Comparison of ENCODE assay signal across 16 mouse cellular contexts in genomic region chr1:61146222-61146723, GRCm38 (mm10).
DNase-seq lines count a peak whose midpoint lies in the region; ATAC-seq and TF ChIP-seq lines count a peak whose summit lies in the region.
"Had no signal": no experiment of that assay in that cellular context is flagged by ENCODE, and none has a peak within 500 bp of the region (broad histone marks: within the 10 kb centered on the region; RNA-seq: fewer than 3 reads in every experiment).

No protein-coding gene starts in this region.

- ATAC-seq in forebrain, embryonic 12.5 days (ENCODE audit: low FRiP score), result peak; percentile 81
- ATAC-seq in hindbrain, embryonic 15.5 days (ENCODE audit: low FRiP score, low read depth), result peak; percentile 42; the same call in 1 of the 2 replicates
- ATAC-seq in erythroblast, adult 5-6 weeks (replicated peaks; ENCODE audit: low FRiP score, poor library complexity, severe bottlenecking), result no peak
- ATAC-seq: Patski had no signal

- no peak overlapping the region for H3K4me2 ChIP-seq in forebrain, embryonic 12.5 days
- no peak overlapping the region for H3K4me2 ChIP-seq in hindbrain, embryonic 15.5 days
- H3K4me2 ChIP-seq: liver, embryonic 11.5 days; midbrain, embryonic 13.5 days had no signal

- peak overlapping the region; percentile 33 for H3K27ac ChIP-seq in heart, adult 2 months
- H3K27ac ChIP-seq in forebrain, embryonic 12.5 days, result 0 out of 2 replicates have a peak overlapping the region, but pooled peaks have one; percentile 53
- no peak overlapping the region for H3K27ac ChIP-seq in hindbrain, embryonic 15.5 days (replicated peaks)
- H3K27ac ChIP-seq: left cerebral cortex, adult 2 months had no signal

- peak in 1 of 2 experiments; percentile 29 for DNase-seq in heart, adult 2 months
- no peak for DNase-seq in heart, postnatal 4 days
- peak; percentile 54 for DNase-seq in Muller cell, postnatal 12 days (ENCODE audit: inconsistent ontology term)
- no peak for DNase-seq in embryo, embryonic 10 days (ENCODE audit: low spot score)
- no peak for DNase-seq in urinary bladder, postnatal 14 days (ENCODE audit: low spot score)
- DNase-seq: adrenal gland, postnatal 10 days; kidney, postnatal 10 days; lung, postnatal 10 days; thymus, postnatal 36 days had no signal

- no peaks in the 10 kb centered on the region for H3K27me3 ChIP-seq in heart, adult 2 months (ENCODE audit: control insufficient read depth, insufficient read depth, low read length)
- H3K27me3 ChIP-seq in forebrain, embryonic 12.5 days, result peaks cover 10% of the 10 kb centered on the region
- no peaks in the 10 kb centered on the region for H3K27me3 ChIP-seq in hindbrain, embryonic 15.5 days
- H3K27me3 ChIP-seq: midbrain, embryonic 13.5 days had no signal

- no peaks in the 10 kb centered on the region for H3K9me3 ChIP-seq in forebrain, embryonic 12.5 days
- no peaks in the 10 kb centered on the region for H3K9me3 ChIP-seq in hindbrain, embryonic 15.5 days
- H3K9me3 ChIP-seq: midbrain, embryonic 13.5 days had no signal

- TF ChIP-seq CTCF in heart, adult 2 months (IDR thresholded peaks at IDR 0.05), result no peak

- no peak overlapping the region for H3K4me3 ChIP-seq in heart, adult 2 months
- no peak overlapping the region for H3K4me3 ChIP-seq in forebrain, embryonic 12.5 days (replicated peaks)
- H3K4me3 ChIP-seq in hindbrain, embryonic 15.5 days, result no peak overlapping the region
- H3K4me3 ChIP-seq: left cerebral cortex, adult 2 months; midbrain, embryonic 13.5 days had no signal

- 35% methylated on average over 3 of the region's 3 CpGs for WGBS in heart, adult 2 months
- WGBS in forebrain, embryonic 12.5 days, result 20% methylated on average over 3 of the region's 3 CpGs
- 17% methylated on average over 3 of the region's 3 CpGs for WGBS in hindbrain, embryonic 15.5 days

- H3K9ac ChIP-seq in heart, adult 2 months (ENCODE audit: low read depth, low read length), result no peak overlapping the region
- H3K9ac ChIP-seq in forebrain, embryonic 12.5 days, result no peak overlapping the region
- no peak overlapping the region for H3K9ac ChIP-seq in hindbrain, embryonic 15.5 days
- H3K9ac ChIP-seq: midbrain, embryonic 13.5 days had no signal

- H3K79me2 ChIP-seq in heart, adult 2 months (replicated peaks; ENCODE audit: control insufficient read depth, insufficient read depth, low read length), result no peaks in the 10 kb centered on the region

- intact Hi-C loops in heart, adult 2 months (cut with DNase I), result loop anchor here (5.0 to 10.0 kb wide), 3 partner anchors 151 to 1259 kb away; partner anchors contain the start of gene Pard3b

- peaks cover 7% of the 10 kb centered on the region; the same call in 1 of the 2 replicates for H3K36me3 ChIP-seq in heart, adult 2 months (ENCODE audit: control insufficient read depth, insufficient read depth, low read length)
- no peaks in the 10 kb centered on the region for H3K36me3 ChIP-seq in forebrain, embryonic 12.5 days (replicated peaks)
- no peaks in the 10 kb centered on the region for H3K36me3 ChIP-seq in hindbrain, embryonic 15.5 days
- H3K36me3 ChIP-seq: midbrain, embryonic 13.5 days had no signal

- peaks cover 18% of the 10 kb centered on the region for H3K4me1 ChIP-seq in heart, adult 2 months (ENCODE audit: control insufficient read depth, insufficient read depth, low read length)
- H3K4me1 ChIP-seq in forebrain, embryonic 12.5 days, result peaks cover 51% of the 10 kb centered on the region
- H3K4me1 ChIP-seq in hindbrain, embryonic 15.5 days (replicated peaks), result peaks cover 47% of the 10 kb centered on the region

- no peak for TF ChIP-seq POLR2A in heart, adult 2 months (IDR thresholded peaks at IDR 0.05; ENCODE audit: insufficient read depth, low read depth, low read length)

- 0 out of 2 replicates have a peak, but pooled peaks have one; percentile 10 for TF ChIP-seq EP300 in heart, adult 2 months (IDR thresholded peaks at IDR 0.05; ENCODE audit: insufficient read depth, low read depth, low read length)
